Mouse (Mus musculus) spleen, postnatal 36 days (tissue): ENCODE measurements around the gene Hist1h4c.

Source experiments
- DNase-seq, 2 experiments: peaks; one replicate each; pipeline ENCODE4 v3.0.0; 2022; ENCODE audit warnings: low spot score in 2 of 2, mixed read lengths in 1 of 2

Hist1h4c gene

DNA sequence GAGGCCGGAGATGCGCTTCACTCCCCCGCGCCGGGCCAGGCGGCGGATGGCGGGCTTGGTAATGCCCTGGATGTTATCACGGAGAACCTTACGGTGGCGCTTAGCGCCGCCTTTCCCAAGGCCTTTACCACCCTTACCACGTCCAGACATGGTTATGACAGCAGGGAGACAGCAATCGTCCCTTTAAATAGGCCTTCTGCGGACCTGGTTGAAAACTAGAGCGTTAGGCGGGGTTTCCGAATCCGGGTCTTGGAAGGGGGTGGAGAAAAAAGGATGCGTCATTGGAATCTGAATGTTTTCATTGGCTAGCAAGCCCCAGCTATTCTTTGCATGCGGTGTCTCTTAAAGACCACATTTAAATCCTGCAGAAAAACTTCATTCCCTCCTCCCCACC, at the start of gene Hist1h4c:
Gene Hist1h4c (minus strand): TSS at position 155 of the 394 bp plus-strand sequence.
- peak; percentile 99 for DNase-seq

DNA sequence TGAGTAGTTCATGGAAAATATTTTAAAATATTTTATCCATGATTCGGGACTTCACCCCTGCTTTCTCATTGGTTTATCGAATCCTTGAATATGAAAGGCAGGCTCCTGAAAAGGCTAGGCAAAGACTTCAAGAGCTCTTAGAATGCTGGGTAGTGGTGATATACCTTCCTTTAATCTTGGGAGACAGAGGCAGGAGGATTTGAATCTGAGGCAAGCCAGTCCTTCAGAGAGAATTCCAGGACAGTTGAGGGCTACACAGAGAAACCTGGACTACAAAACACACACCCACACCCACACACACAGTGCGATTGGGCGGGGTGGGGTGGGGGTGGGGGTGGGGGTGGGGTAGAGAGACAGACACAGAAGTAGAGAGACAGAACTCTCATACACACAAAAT, 49.6 kb upstream of the Hist1h4c start:
- no peak for DNase-seq

DNA sequence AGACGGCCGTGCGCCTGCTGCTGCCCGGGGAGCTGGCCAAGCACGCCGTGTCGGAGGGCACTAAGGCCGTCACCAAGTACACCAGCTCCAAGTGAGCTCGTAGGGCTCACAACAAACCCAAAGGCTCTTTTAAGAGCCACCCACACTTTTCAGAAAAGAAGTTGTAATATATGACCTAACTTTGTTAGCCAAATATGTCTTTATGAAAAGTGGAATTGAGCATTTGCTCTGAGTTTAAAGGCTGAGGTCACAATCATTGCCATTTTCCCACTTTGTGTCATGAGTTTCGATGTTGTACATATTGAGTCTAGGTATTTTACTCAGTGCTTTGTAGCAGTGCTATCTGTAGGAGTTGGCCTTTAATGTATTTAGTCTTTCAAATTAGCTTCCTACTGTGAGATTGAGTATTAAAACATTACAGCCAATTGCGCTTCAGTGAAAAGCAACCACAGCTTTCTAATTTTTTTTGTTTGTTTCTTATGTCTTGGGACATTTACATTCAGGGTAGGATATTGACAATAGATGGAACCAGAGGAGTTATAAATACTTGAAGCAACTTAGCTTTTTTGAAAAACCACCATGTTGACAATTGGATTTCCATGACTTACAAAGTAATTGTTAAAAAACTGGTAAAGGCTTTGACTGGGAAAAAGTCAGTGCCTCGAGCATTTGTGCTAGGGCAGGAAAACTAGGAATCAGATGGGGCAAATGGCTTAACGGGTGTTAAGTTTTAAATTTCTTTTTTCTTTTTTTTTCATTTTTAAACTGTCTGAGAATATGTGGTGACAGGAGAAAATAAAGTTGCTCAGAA, 49.0 kb upstream of the Hist1h4c start:
- no peak for DNase-seq

DNA sequence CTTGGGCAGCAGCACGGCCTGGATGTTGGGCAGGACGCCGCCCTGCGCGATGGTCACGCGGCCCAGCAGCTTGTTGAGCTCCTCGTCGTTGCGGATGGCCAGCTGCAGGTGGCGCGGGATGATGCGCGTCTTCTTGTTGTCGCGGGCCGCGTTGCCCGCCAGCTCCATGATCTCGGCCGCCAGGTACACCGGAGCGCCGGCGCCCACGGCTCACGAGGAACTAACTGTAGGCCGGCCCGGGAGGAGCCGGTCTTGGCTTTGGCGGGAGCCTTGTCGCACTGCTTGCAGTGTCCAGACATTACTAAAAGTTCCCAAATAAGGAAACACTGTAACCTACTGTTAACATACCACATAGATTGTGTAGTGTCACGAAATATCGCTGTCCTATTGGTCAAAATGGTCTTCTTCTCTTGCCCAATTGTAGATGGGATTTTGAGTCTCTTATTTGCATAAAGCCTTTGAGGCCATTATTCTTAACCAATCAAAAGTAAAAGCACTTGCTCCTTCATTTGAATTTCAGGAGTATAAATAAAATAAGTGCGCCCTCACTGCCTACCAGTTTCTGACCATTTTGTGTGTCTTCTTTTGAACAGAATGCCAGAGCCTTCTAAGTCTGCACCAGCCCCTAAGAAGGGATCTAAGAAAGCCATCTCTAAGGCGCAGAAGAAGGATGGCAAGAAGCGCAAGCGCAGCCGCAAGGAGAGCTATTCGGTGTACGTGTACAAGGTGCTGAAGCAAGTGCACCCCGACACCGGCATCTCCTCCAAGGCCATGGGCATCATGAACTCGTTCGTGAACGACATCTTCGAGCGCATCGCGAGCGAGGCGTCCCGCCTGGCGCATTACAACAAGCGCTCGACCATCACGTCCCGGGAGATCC, 48.2 kb upstream of the Hist1h4c start, which contains the start of gene Hist1h2bb:
Gene Hist1h2bb (plus strand): TSS at position 534 of the 880 bp plus-strand sequence.
- DNase-seq = peak; percentile 76 to 87

DNA sequence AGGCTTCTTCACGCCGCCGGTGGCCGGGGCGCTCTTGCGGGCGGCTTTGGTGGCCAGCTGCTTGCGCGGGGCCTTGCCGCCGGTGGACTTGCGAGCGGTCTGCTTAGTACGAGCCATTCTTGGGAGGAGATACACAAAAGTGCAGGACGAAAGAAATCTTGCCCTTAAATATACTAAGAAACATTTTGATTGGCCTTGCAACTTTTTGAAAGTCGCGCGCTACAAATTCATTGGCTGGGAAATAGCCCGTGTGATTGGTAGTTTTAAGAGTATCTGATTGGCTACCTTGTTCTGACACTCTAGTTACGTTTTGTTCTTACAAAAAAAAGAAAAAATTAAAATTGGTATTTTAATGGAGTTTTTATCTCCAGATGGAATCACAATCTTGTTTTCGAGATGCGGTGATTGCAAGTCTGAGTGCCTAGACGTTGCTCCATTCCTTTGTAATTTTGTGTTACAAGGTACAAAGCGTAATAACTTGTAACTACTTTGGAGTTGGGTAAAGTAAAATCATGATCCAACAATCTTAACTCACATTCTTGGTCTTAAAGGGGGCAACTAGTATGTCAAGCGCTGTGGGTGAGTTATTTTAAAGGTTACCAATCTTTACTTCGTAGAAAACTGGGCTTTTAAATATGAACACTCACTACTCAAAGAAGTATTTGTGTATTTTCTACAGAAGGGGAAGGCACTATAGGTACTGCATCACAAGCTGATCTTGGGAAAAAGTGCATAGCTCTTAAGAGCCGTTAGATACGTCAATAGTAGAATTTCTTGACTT, 47.3 kb upstream of the Hist1h4c start, which contains the start of gene Hist1h3c:
Gene Hist1h3c (minus strand): TSS at position 222 of the 781 bp plus-strand sequence.
- DNase-seq = peak; percentile 76 to 89

DNA sequence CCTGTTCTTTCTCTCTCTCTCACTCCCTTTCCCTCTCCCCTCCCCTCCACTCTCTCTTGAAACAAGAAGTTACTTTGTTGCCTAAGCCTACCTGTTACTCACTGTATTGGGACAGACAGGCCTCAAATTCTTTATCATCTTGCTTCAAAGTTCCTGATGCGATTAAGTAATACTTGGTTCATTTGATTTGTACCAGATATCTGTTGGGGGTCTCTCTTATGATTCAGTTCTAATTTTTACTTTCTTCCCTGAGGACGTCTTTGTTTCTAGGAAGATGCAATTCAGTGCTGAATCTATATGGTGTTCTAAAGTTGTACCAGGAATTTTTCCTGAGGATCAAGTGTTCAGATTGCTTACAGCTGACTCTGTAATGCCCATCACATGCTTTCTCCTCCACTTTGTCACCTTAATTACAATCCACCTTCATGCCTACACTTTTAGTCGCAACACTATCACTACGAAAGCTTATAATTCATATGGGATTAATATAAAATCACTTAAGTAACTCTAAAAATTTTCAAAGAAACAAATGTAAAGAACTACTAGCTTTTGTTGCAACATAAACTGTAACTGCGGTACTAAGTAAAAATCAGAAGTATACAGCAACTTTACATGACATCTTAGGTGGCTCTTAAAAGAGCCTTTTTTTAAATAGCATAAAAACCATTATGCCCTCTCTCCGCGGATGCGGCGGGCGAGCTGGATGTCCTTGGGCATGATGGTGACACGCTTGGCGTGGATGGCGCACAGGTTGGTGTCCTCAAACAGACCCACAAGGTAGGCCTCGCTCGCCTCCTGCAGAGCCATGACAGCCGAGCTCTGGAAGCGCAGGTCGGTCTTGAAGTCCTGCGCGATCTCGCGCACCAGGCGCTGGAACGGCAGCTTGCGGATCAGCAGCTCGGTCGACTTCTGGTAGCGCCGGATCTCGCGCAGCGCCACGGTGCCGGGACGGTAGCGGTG, 46.4 kb upstream of the Hist1h4c start:
- DNase-seq = no peak

DNA sequence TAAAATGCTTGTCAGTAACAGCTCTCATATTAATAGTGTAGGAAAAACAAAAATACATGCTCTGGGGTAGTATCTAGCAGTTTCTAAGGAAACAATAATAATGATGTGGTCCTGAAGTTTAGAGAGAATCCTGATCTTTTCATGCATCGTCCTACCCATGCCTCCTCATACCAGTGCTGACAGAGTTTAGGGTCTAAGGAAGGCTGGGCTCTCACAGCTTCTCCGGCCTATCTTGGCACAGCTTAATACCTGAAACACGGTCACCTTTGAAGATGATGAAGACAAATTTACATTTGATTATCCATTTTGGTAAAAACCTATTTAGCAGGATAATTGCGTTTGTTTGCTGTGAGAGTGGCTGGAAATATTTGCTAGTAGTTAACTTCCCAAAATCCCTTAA, 45.7 kb upstream of the Hist1h4c start:
- DNase-seq = no peak

DNA sequence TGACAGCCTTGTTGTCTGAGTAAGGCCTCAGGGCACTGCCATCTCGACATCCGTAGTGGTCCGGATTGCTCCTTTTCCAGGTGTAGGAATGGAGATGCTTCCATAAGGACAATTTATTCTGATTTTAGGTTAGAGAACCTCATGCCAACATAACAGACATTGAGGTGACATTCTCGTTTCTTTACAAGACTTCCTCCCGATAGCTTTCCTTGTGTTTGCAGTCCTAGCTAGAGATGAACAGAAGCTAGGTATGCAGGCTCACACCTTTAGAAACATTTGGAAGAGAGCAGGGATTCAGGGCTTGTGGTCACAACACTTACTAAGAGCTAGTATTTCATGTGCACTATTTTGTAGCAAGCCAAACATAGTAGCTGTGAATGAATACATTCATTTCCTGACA, 45.0 kb upstream of the Hist1h4c start:
- no peak for DNase-seq

DNA sequence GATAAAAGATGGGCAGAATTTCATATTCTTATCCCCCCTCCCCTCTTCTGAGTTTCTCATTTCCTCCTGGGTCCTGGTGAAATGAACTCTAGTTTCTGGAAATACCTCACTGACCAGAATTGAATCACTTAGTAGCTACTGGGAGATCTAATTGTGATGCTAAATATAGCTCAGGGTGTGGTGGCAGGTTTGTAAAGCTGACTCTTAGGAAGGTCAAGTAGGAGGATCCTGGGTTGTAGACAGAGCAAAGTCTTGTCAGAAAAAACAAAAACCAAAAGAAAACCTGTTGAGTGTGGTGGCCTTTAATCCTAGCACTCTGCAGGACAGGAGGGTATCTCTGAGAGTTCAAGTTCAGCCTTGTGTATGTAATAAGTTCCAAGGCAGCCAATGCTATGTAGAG, 43.8 kb upstream of the Hist1h4c start:
- DNase-seq = no peak

DNA sequence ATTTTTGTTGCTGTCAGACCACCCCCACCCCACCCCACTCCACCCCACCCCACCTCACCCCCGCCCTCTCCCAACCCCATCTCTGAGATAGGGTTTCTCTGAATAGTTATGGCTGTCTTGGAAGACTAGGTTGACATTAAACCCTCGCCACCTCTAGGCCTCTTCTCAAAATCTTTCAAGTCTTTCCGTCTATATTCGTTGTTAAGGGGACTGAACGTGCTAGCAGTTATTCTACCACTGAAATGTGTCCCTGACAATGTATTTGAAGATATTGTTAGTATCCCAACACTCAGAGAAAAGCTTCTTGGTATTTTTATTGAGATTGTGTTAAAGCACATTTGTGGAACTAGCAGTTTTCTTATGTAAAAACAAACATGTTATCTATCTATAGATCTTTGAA, 42.7 kb upstream of the Hist1h4c start:
- DNase-seq = no peak

DNA sequence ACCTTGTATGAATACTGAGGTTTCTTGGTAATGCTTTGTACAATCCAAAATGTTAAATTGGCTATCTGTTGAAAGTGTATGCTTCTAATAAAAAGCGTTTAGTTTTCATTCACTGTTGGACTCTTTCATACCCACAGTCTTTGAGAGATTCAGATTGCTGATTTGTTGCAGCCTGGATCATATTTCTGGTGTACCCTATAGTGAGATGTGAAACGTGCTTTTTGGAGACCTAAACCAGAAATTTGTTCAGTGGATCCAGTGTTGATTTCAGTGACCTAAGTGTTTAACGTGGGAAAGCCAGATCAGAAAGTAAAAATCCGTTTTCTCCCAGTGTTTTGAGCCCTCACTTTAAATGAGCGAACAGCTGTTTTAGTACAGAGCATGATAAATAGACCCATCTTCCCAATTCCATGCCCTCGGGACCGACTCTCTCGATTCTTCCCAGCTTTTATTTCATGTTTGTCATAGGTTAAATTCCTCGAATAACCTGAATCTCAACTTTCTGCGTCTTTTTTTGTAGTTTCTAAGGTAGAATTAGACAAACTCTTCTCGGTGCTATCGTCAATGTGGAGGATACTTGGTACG, 42.1 kb upstream of the Hist1h4c start:
- no peak for DNase-seq

DNA sequence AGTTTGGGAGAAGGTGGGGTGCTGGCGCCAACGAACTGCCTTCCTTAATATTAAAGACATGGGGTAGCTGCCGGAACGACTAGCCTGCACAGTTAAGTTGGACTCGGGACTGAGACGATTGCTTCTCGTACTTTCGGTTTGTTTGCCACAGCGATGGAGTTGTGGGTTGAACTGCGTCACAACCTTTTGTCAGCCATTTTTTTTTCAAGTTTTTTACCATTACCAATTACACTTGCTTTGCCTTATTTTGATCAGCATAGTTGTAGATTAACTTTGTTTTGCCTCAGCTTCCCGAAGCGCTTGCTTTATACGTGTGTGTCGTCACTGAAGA, 41.6 kb upstream of the Hist1h4c start:
- no peak for DNase-seq

DNA sequence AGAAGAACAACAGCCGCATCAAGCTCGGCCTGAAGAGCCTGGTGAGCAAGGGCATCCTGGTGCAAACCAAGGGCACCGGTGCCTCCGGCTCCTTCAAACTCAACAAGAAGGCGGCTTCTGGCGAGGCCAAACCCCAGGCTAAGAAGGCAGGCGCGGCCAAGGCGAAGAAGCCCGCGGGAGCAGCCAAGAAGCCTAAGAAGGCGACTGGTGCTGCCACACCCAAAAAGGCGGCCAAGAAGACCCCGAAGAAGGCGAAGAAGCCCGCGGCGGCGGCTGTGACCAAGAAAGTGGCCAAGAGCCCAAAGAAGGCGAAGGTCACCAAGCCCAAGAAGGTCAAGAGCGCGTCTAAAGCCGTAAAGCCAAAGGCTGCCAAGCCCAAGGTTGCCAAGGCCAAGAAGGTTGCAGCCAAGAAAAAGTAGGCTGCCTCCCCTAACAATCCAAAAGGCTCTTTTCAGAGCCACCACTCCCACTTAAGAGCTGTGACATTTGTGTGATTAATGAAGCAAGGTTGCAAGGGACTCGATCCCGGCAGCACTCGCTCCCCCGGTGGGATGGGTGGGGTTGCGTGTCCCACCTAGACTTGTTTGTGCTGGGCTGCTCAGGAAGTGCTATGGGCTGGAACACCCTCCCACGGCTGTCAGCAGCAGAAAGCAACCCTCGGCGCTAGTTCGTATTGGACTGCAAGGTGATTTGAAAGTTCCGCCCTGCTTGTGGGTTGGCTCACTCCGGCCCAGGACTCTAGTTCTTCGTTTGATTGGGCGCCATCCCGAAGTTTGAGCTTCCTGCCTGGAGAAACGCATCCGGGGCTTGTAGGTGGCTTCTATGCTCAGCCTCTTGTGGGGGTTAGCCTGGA, 41.0 kb upstream of the Hist1h4c start:
- DNase-seq = peak; percentile 96

DNA sequence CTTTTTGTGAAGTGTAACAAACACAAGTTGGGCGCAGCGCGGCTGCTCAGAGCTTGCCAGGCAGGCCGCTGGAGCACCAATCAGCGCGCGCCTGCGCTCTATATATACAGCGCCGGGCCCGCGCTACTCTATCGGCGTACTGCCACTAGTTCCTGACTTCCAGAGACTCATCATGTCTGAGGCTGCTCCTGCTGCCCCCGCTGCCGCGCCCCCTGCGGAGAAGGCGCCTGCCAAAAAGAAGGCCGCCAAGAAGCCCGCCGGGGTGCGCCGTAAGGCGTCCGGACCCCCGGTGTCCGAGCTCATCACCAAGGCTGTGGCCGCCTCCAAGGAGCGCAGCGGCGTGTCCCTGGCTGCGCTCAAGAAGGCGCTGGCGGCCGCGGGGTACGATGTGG, 40.4 kb upstream of the Hist1h4c start, which contains the start of gene Hist1h1c:
Gene Hist1h1c (plus strand): TSS at position 132 of the 392 bp plus-strand sequence.
- peak; percentile 93 to 95 for DNase-seq

DNA sequence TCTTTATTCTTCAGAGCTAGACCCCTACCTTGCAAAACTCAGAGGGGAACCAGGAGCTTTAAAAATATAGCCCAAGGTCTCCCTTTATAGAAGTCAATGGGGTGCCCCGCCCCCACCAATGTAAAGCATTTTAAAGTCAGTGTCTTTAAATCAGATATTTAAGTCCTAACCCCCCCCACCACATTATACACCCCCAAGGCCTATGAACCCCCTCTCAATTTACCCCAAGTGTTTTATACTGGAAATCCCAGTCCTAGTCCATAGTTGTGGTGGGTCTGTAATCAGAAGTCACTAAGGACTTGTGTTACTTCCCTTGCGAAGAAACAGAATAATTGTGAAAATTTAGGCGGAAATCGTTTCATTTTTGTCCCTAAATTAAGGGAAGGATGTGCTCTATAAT, 39.8 kb upstream of the Hist1h4c start:
- DNase-seq = no peak

DNA sequence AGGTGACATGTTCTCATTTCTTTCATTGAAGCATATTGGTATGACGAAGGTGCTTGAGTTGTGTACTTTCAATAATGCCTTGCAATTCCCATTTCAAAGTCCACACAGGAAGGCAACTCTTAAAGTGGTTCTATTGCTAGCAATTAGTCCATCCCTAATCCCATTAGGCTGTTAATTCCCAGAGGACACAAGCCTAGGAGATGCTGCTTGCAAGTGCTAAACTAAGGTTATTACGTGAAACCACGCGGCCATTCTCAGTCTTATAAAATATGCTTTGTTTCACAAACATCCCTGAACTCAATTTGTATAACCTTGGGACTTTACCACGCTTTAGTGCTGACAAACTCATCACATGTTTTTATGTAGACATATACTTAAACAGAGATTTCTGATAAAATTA, 38.8 kb upstream of the Hist1h4c start:
- no peak for DNase-seq

DNA sequence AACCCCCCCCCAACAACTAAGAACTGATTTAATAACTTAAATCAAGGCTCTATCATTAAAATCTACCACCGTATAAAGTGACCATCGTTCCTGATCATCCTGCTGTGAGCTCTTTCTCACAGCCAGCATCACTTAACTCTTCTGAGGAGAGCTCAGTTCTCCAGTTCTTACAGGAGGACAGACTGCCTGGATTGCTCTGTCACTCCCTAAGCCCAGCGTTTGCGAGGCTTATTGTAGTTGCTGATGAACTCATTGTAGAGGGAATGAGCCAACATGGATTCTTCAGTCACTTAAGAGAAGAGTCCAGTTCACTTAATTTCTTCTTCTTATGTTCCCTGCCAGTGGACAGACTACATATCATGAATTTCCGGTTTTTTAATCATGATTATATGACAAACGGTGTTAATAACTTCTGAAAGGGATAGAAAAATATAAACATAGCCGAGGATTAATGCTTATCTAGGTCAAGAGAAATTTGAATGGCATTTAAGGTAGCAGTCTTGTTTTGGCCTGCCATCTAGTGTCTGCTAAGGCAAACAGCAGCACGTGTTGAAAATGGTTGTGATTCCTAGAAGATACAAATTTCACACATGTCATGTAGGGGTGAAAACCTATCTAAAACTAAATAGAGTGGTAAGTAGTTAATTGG, 34.0 kb upstream of the Hist1h4c start:
- DNase-seq = no peak

DNA sequence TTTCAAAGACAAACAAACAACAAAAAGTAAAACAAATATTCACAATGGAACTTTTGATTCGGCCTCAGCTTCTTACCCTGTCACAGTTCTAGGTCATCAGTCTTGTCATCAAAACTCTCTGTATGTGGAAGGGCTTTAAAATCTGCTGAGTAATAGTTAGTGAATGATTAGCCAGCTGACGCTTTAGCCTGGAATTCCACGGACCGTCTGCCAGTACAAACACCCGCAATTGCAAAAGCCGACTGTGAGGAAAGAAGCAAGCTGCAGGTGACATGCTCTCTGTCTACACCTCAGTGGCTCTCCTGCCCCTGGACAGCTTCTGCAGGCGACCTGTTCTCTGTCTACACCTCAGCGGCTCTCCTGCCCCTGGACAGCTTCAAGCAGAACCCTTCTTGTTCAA, 32.2 kb upstream of the Hist1h4c start:
- DNase-seq = no peak

DNA sequence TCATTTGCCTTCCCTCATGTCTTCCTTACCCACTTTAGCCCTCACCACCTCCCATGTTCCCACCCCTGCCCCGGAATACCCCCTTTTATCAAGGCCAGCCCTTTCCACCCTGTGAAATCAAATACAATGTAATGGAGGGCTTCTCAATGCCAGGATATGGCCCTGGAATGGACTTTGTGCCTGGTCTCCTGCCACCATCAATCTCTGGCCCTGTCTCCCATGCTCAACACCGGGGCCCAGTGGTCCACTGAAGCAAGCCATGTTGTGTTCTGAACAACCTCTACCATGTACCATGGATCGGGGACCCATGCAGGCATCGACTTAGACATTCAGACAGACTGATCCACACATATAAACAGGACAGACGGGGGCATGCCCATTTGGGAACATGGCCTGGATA, 31.5 kb upstream of the Hist1h4c start:
- no peak for DNase-seq
